25 mouse cellular contexts compared by ENCODE assay signal in genomic region chr4:118162123-118162522, GRCm38 (mm10).
"Had no signal": no experiment of that assay in that cellular context is flagged by ENCODE, and none has a peak within 500 bp of the region (broad histone marks: within the 10 kb centered on the region; RNA-seq: fewer than 3 reads in every experiment).

No protein-coding gene starts in this region.

- ATAC-seq: hindbrain, embryonic 16.5 days; intestine, embryonic 15.5 days had no signal

- H3K4me1 ChIP-seq: heart, embryonic 12.5 days; hindbrain, embryonic 10.5 days; hindbrain, embryonic 12.5 days; intestine, embryonic 15.5 days; kidney, embryonic 15.5 days; limb, embryonic 12.5 days; liver, embryonic 13.5 days had no signal

- H3K4me3 ChIP-seq: heart, adult 2 months; heart, embryonic 12.5 days; hindbrain, embryonic 10.5 days; hindbrain, embryonic 12.5 days; intestine, embryonic 15.5 days; kidney, embryonic 15.5 days; limb, embryonic 12.5 days; liver, embryonic 13.5 days had no signal

- H3K27me3 ChIP-seq: heart, embryonic 12.5 days; hindbrain, embryonic 12.5 days; intestine, embryonic 15.5 days; kidney, embryonic 15.5 days; limb, embryonic 12.5 days; liver, embryonic 13.5 days had no signal

- H3K27ac ChIP-seq: heart, adult 2 months; hindbrain, embryonic 10.5 days; hindbrain, embryonic 12.5 days; hindbrain, embryonic 14.5 days; intestine, embryonic 15.5 days; kidney, embryonic 15.5 days; kidney, postnatal 0 days; limb, embryonic 12.5 days; liver, embryonic 13.5 days had no signal

- H3K9me3 ChIP-seq: hindbrain, embryonic 10.5 days; hindbrain, embryonic 12.5 days; intestine, embryonic 15.5 days; kidney, embryonic 15.5 days; limb, embryonic 12.5 days; liver, embryonic 13.5 days had no signal

- DNase-seq: gastrocnemius, postnatal 14 days; gastrocnemius, postnatal 36 days; heart, adult 11 months; heart, adult 2 months; heart, postnatal 10 days; heart, postnatal 4 days; kidney, adult 11 months; kidney, adult 2 months; kidney, adult 9 months; kidney, postnatal 14 days; kidney, postnatal 36 days; layer of hippocampus, adult 9-11 months; layer of hippocampus, postnatal 36 days; left cerebral cortex, postnatal 4 days; liver; liver, embryonic 13.5 days had no signal
